Mouse (Mus musculus) right cerebral cortex, adult 2 months (tissue): ENCODE data around the gene 1110059G10Rik.
A peak's percentile ranks its signal among the peaks of the same experiment; 100 is the strongest.

ENCODE experiments used
- DNase-seq, 2 experiments: peaks; one replicate each; pipeline ENCODE4 v3.0.0; 2021 to 2022; ENCODE audit warnings: low spot score in 2 of 2

1110059G10Rik gene

GRCm38 (mm10) chr9:122950643-122951475 is at the start of gene 1110059G10Rik, which contains the start of gene Kif15:
TSS of gene 1110059G10Rik (minus strand) at chr9:122951000.
TSS of gene Kif15 (plus strand) at chr9:122951046.
- DNase-seq = peak; percentile 95

- DNase-seq = no peak
Measured at GRCm38 (mm10) chr9:122999193-122999586, 48.4 kb upstream of the 1110059G10Rik start.

GRCm38 (mm10) chr9:122998406-122999192 is 47.8 kb upstream of the 1110059G10Rik start:
- no peak for DNase-seq

- no peak for DNase-seq
Measured at GRCm38 (mm10) chr9:122928915-122929314, 21.9 kb downstream of the 1110059G10Rik start.

- DNase-seq = peak; percentile 44 to 73
Measured at GRCm38 (mm10) chr9:122922936-122923381, 27.8 kb downstream of the 1110059G10Rik start, which contains the start of gene Zfp105. TSS of gene Zfp105 (plus strand) at chr9:122923072.

GRCm38 (mm10) chr9:122922436-122922835 is 28.4 kb downstream of the 1110059G10Rik start:
- DNase-seq = no peak

GRCm38 (mm10) chr9:122902717-122903535 is 47.9 kb downstream of the 1110059G10Rik start:
- peak; percentile 13 to 38 for DNase-seq

- no peak for DNase-seq
Measured at GRCm38 (mm10) chr9:122901047-122901446, 49.8 kb downstream of the 1110059G10Rik start.
